Comparison of ENCODE assay signal across 9 mouse cellular contexts in the genomic region with DNA sequence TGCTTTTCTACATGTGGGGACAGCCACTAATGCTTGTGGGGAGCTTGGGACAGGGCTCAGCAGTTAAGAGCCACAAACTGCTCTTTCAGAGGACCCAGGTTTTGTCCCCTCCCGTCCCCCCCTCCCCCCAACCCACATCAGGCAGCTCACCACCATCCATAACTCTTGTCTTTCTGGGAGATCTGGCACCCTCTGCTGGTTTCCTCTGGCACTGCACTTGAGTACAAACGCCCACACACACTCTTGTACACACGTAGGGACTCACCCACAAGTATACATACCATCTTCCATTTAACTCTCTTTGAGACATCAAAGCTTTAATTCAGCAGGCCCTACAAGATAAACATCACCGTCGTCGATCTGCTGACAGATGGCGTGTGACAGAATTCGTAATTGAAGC. TPM values are rescaled to one million over a fixed set of nuclear protein-coding genes. Genes with fewer than 3 reads are reported as not detected.
DNase-seq lines count a peak whose midpoint lies in the region; ATAC-seq and TF ChIP-seq lines count a peak whose summit lies in the region.
"Had no signal": no experiment of that assay in that cellular context is flagged by ENCODE, and none has a peak within 500 bp of the region (broad histone marks: within the 10 kb centered on the region; RNA-seq: fewer than 3 reads in every experiment).

No protein-coding gene starts in this region.

- TF ChIP-seq POLR2A in ES-Bruce4 (IDR thresholded peaks at IDR 0.05; ENCODE audit: insufficient read depth, low read length): no peak

- no peaks in the 10 kb centered on the region for H3K9me3 ChIP-seq in ES-Bruce4 (replicated peaks; ENCODE audit: control insufficient read depth, insufficient read depth, low read length, poor library complexity, severe bottlenecking)
- H3K9me3 ChIP-seq in hindbrain, embryonic 11.5 days (ENCODE audit: control insufficient read depth, low read length): no peaks in the 10 kb centered on the region
- H3K9me3 ChIP-seq in limb, embryonic 11.5 days (ENCODE audit: control insufficient read depth, low read length): no peaks in the 10 kb centered on the region
- H3K9me3 ChIP-seq: embryonic facial prominence, embryonic 13.5 days had no signal

- no peak overlapping the region for H3K27ac ChIP-seq in ES-Bruce4 (ENCODE audit: insufficient read depth, low read length)
- H3K27ac ChIP-seq in hindbrain, embryonic 11.5 days (ENCODE audit: low read depth, low read length): no peak overlapping the region
- no peak overlapping the region for H3K27ac ChIP-seq in limb, embryonic 11.5 days (replicated peaks; ENCODE audit: low read depth, low read length)
- H3K27ac ChIP-seq: embryonic facial prominence, embryonic 13.5 days had no signal

- TF ChIP-seq EP300 in ES-Bruce4 (IDR thresholded peaks at IDR 0.05; ENCODE audit: insufficient read depth, low read depth, low read length): no peak

- ATAC-seq in hindbrain, embryonic 11.5 days (ENCODE audit: low FRiP score): no peak
- ATAC-seq in limb, embryonic 11.5 days (ENCODE audit: insufficient number of reproducible peaks, low FRiP score, low TSS enrichment, low read depth): no peak

- peak; percentile 67 for DNase-seq in heart, postnatal 4 days
- DNase-seq in heart, adult 11 months: no peak
- DNase-seq in cerebellum, adult 9-10 months: peak; percentile 31
- DNase-seq in hindbrain, embryonic 11.5 days (ENCODE audit: low spot score): peak; percentile 83
- peak; percentile 84 for DNase-seq in limb, embryonic 11.5 days (ENCODE audit: low spot score)
- DNase-seq in retina, adult 2 months (ENCODE audit: low read depth, low spot score): peak; percentile 36
- DNase-seq in gastrocnemius, adult 8-10 months (ENCODE audit: low spot score in 2 of 2): no peak

- H3K9ac ChIP-seq in ES-Bruce4 (ENCODE audit: low read depth, poor library complexity, severe bottlenecking): no peak overlapping the region
- no peak overlapping the region for H3K9ac ChIP-seq in hindbrain, embryonic 11.5 days (ENCODE audit: low read depth, low read length)
- H3K9ac ChIP-seq in limb, embryonic 11.5 days (ENCODE audit: low read length): no peak overlapping the region
- H3K9ac ChIP-seq: embryonic facial prominence, embryonic 13.5 days had no signal

- 58% methylated on average over 8 of the region's 8 CpGs for WGBS in hindbrain, embryonic 11.5 days
- 47% methylated on average over 8 of the region's 8 CpGs for whole genome bisulfite sequencing in limb, embryonic 11.5 days

- H3K4me1 ChIP-seq in ES-Bruce4 (ENCODE audit: control insufficient read depth, insufficient read depth, low read length): no peaks in the 10 kb centered on the region
- H3K4me1 ChIP-seq in hindbrain, embryonic 11.5 days (replicated peaks; ENCODE audit: control insufficient read depth, insufficient read depth, low read length): no peaks in the 10 kb centered on the region
- no peaks in the 10 kb centered on the region for H3K4me1 ChIP-seq in limb, embryonic 11.5 days (ENCODE audit: control insufficient read depth, insufficient read depth, low read length)

- no peaks in the 10 kb centered on the region for H3K27me3 ChIP-seq in ES-Bruce4 (ENCODE audit: control insufficient read depth, insufficient read depth, low read length, poor library complexity, severe bottlenecking)
- H3K27me3 ChIP-seq in hindbrain, embryonic 11.5 days (ENCODE audit: control insufficient read depth, insufficient read depth, low read length): no peaks in the 10 kb centered on the region
- H3K27me3 ChIP-seq in limb, embryonic 11.5 days (ENCODE audit: control insufficient read depth, insufficient read depth, low read length): no peaks in the 10 kb centered on the region
- H3K27me3 ChIP-seq: embryonic facial prominence, embryonic 13.5 days had no signal

- H3K4me2 ChIP-seq in hindbrain, embryonic 11.5 days (replicated peaks; ENCODE audit: low read depth, low read length): no peak overlapping the region
- no peak overlapping the region for H3K4me2 ChIP-seq in limb, embryonic 11.5 days (ENCODE audit: low read depth, severe bottlenecking)
- H3K4me2 ChIP-seq: embryonic facial prominence, embryonic 13.5 days had no signal

- H3K4me3 ChIP-seq in ES-Bruce4 (ENCODE audit: low read depth, low read length): no peak overlapping the region
- H3K4me3 ChIP-seq in hindbrain, embryonic 11.5 days (ENCODE audit: low read depth, low read length): no peak overlapping the region
- H3K4me3 ChIP-seq in limb, embryonic 11.5 days (ENCODE audit: low read depth, low read length): no peak overlapping the region
- H3K4me3 ChIP-seq: embryonic facial prominence, embryonic 13.5 days had no signal

- TF ChIP-seq CTCF in ES-Bruce4 (IDR thresholded peaks at IDR 0.05; ENCODE audit: low read depth, low read length): peak; percentile 75

- H3K36me3 ChIP-seq in ES-Bruce4 (ENCODE audit: control insufficient read depth, insufficient read depth, low read length, poor library complexity, severe bottlenecking): no peaks in the 10 kb centered on the region
- peaks cover 3% of the 10 kb centered on the region; the same call in 1 of the 2 replicates for H3K36me3 ChIP-seq in hindbrain, embryonic 11.5 days (ENCODE audit: control insufficient read depth, insufficient read depth, low read length)
- no peaks in the 10 kb centered on the region for H3K36me3 ChIP-seq in limb, embryonic 11.5 days (ENCODE audit: control insufficient read depth, insufficient read depth, low read length)

RNA-seq across cellular contexts. Expression of gene Evl, which starts 25.3 kb away (rescaled TPM):
- 100 to 1,000 TPM; 140 to 145 TPM for total RNA-seq in heart, postnatal 4 days (2021)
- 40.5 and 48.2 TPM in 2 replicates for polyA plus RNA-seq in ES-Bruce4 (2011; ENCODE audit: insufficient read depth, insufficient read length, low read depth, missing spikeins)
- 109 and 121 TPM in 2 replicates for polyA plus RNA-seq in hindbrain, embryonic 11.5 days (2014; fragmentation: Nextera tagmentation; extraction: Ambion mirVana)
- polyA plus RNA-seq in limb, embryonic 11.5 days (2014; fragmentation: Nextera tagmentation; extraction: Ambion mirVana): 80.0 and 84.3 TPM in 2 replicates
- 10 to 100 TPM in 1 of 4 experiments, 1 to 10 TPM in 3; 5.5 to 10.1 (median 7.4) TPM for total RNA-seq in gastrocnemius, adult 8-10 months (2022)

Comparison
In these comparisons a context has a peak if more than half of its experiments do, and no peak if none do; other contexts are left out.
1. DNase-seq: peak in heart, postnatal 4 days (single experiment), cerebellum, adult 9-10 months (single experiment), hindbrain, embryonic 11.5 days (single experiment), limb, embryonic 11.5 days (single experiment) and retina, adult 2 months (single experiment); none in heart, adult 11 months (single experiment) and gastrocnemius, adult 8-10 months (0 of 2).